Mouse (Mus musculus): ENCODE measurements around the gene Szrd1.

Szrd1 gene

DNA sequence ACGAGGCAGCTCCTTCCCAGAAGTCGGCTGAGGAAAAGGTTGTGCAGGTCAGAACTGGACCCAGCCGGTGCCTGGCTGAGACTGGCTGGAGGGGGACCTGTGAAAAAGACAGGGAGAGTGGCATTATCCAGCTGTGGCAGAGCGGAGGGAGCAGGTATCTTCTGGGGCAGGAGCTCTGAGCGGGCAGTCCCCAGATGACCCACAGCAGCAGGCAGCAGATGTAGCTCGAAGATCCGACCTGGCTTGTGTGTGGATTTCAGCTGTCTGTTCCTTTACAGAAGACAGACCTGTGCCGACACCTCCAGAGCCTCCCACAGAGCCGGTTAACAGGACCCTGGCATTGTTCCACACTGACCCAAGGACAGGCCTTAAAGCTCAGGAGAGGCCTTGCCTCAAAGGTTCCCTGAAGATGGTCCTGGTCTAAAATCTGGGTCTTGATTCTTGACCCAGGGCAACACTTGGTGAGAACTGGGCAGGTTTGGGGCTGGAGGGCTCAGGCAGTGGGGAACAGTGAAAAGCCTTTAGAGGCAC lies 72.0 kb downstream of the Szrd1 start:
- DNase-seq (ENCODE audit: low spot score), result no peak

DNA sequence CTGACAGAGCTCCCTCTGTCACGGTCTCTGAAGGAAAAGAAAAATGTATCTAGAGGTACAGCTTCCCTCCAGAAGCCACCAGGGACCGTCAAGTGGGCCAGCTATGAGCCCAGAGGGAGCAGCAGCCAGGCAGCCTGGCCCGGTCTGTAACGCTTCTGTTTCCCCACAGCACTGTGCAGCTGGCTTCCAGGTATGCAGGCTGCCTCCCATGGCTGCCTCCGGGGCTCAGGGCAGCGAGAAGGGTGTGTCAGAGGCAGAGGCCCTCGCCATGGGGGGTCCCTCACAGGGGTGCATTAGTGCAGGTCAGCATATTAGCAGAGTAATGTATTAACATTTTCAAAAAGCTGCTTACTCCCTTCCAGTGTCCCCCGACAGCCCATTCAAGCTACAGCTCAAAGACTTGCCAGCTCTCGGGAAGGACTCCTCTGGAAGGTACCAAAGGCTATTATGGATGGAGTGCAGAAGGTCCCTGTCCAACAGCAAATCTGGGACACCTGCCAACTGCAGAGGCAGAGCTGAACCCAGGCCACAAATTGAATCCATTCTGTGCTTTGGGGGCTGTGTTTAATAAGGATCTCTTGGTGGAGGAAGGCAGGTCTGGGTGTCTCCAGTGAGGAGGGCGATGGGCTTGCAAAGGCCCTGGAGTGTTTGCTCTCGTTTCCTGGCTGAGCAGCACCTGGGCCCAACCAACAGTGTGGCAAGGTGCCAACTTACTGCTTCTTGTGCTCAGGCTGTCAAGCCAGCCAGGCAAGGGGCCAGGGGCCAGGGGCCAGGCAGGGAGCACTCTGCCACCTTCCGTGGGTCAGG lies 72.7 kb downstream of the Szrd1 start:
- DNase-seq (ENCODE audit: low spot score), result no peak

DNA sequence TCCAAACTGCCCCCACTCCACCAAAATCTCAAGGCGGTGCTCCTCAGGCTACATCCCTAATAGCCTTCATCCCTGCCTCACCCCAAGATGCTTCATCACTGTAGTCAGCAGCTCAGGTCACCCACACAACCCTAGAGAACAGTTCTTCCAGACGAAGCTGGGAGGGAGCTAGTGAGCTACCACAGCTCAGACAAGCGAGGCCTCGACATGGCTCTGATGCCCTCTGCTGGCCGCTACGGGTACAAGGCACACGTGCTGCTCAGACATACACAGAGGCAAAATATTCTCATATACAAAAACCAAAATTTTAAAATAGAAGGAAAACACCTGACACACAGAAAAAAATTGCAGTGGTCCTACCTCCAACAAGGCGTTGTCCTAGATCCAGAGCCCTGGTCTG lies 74.5 kb downstream of the Szrd1 start:
- peak; percentile 78 for DNase-seq (ENCODE audit: low spot score)

DNA sequence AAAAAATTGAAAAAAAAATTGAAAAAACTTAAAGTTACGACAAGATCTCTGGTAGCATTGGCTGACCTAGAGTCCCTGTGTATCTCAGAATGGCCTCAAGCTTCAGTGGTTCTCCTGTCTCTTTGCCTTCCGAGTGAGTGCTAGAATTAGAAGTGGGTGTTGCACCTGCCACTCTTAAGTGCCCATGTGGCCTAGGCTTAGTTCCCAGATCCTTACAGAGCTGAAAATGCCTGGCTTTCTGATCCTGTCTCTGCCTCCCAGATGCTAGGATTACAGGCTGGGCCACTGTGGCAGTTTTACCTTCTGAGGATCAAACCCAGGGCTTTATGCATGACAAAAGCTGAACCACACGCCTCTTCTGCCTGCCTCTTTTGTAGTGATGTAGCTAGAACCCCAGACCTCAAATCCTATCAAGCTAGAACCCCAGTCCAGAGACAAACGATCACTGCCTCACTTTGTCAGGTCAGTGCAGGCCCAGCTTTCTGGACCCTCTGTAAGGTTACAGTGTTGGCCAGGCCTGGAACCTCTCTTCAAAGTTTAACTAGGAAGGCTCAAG lies 75.4 kb downstream of the Szrd1 start:
- DNase-seq (ENCODE audit: low spot score), result no peak

All from left cerebral cortex, adult 11 months (tissue).